Mouse (Mus musculus): ENCODE measurements around the gene Focad.

DNA sequence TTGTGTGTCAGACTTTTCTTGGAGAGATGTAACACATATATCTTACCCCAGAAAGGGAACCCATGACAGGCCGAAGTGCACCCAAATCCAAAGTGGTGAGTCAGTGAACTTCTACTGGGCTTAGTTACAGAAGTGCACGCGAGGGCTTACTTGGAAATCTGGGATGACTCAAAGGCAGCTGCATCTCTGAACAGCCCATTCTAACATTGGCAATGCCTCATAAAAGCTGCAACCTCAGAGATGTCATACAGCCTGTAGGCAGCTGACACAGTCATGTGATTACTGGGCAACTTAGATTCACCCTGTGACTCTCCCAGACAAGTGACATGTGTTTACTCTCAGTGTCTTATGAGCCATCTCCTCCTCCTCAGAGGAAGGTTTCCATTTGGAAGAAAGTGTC is 119.5 kb downstream of the Focad start:
- TF ChIP-seq CTCF (IDR thresholded peaks at IDR 0.05; ENCODE audit: control insufficient read depth, insufficient read depth, low read length), result no peak
- TF ChIP-seq POLR2A (IDR thresholded peaks at IDR 0.05; ENCODE audit: borderline replicate concordance, control insufficient read depth, low read depth, low read length), result no peak
